Mouse (Mus musculus) intestine, postnatal 0 days (tissue): ENCODE results near the gene Krtap5-1. TPM values are rescaled to one million over a fixed set of nuclear protein-coding genes. Genes with fewer than 3 reads are reported as not detected.
"Not testable (repeated sequence)": the region's sequence is repeated elsewhere in the genome, so short reads cannot be mapped to it uniquely, and the experiment has no call there.

ENCODE experiments used
- ATAC-seq: fragments of 200-750 bp; cut with Nextera tagmentation; 2 replicates; pipeline ENCODE4 v1.8.0; 2017; ENCODE audit warnings: mild to moderate bottlenecking, moderate TSS enrichment, moderate library complexity
- H3K27ac ChIP-seq: fragments of 300-500 bp; sonication (generic); 2 replicates; pipeline ENCODE4 v1.5.1; 2014; ENCODE audit warnings: mild to moderate bottlenecking, low read depth, low read length, moderate library complexity
- H3K27me3 ChIP-seq: fragments of 300-500 bp; sonication (generic); replicated peaks from 2 replicates; pipeline ENCODE4 v1.6.1; 2014; ENCODE audit warnings: low read length, mixed read lengths; ENCODE audit not compliant: control insufficient read depth, insufficient read depth
- H3K36me3 ChIP-seq: fragments of 300-500 bp; sonication (generic); 2 replicates; pipeline ENCODE4 v1.6.1; 2014; ENCODE audit warnings: mild to moderate bottlenecking, moderate library complexity; ENCODE audit not compliant: control insufficient read depth, insufficient read depth
- H3K4me1 ChIP-seq: fragments of 300-500 bp; sonication (generic); replicated peaks from 2 replicates; pipeline ENCODE4 v1.6.1; 2014; ENCODE audit warnings: antibody characterized with exemption, low read length, mixed read lengths; ENCODE audit not compliant: control insufficient read depth, insufficient read depth
- H3K4me2 ChIP-seq: fragments of 300-500 bp; sonication (generic); replicated peaks from 2 replicates; pipeline ENCODE4 v1.6.1; 2014; ENCODE audit warnings: low read depth, mild to moderate bottlenecking, moderate library complexity
- H3K4me3 ChIP-seq: fragments of 300-500 bp; sonication (generic); 2 replicates; pipeline ENCODE4 v1.5.1; 2014; ENCODE audit warnings: low read depth, low read length
- H3K9ac ChIP-seq: fragments of 300-500 bp; sonication (generic); 2 replicates; pipeline ENCODE4 v1.6.1; 2014; ENCODE audit warnings: mild to moderate bottlenecking, low read depth, low read length
- H3K9me3 ChIP-seq: fragments of 300-500 bp; sonication (generic); 2 replicates; pipeline ENCODE4 v1.6.1; 2016; ENCODE audit warnings: mixed run types; ENCODE audit not compliant: control insufficient read depth
- CTCF ChIP-seq: sonication (generic); IDR thresholded peaks from 2 replicates; pipeline ENCODE4 v1.5.1; 2016; ENCODE audit warnings: low read depth, mild to moderate bottlenecking, control low read depth, antibody characterized with exemption, moderate library complexity
- WGBS: fragments of 180-500 bp; shearing (Covaris S2); extraction: QIAGEN DNeasy Blood & Tissue Kit; methylation state at CpG from one replicate; pipeline ENCODE4 v1.1.7; 2014; 5-methylcytosine and 5-hydroxymethylcytosine counted together
- polyA plus RNA-seq: library from polyadenylated mRNA; unstranded; fragments of >200 nt; fragmentation: Nextera tagmentation; extraction: Ambion mirVana; gene quantifications from 2 replicates; pipeline ENCODE4 v1.2.1, GENCODE M21; 2015

Gene Krtap5-1
- polyA plus RNA-seq, 1 experiment from 2014 or later = not detected

- Histone ChIP-seq H3K27ac (no peak overlapping the region), H3K36me3 (no peaks in the 10 kb centered on the region), H3K4me2 (no peak overlapping the region), H3K9ac (no peak overlapping the region), H3K27me3 (no peaks in the 10 kb centered on the region), H3K4me3 (no peak overlapping the region), H3K4me1 (no peaks in the 10 kb centered on the region), H3K9me3 (no peaks in the 10 kb centered on the region)
- no peak for ATAC-seq
- WGBS = 92% methylated on average over 4 of the region's 4 CpGs
- no peak for TF ChIP-seq CTCF
These were observed 34.4 kb upstream of the Krtap5-1 start for GRCm38 (mm10) chr7:142331281-142331680.

DNA sequence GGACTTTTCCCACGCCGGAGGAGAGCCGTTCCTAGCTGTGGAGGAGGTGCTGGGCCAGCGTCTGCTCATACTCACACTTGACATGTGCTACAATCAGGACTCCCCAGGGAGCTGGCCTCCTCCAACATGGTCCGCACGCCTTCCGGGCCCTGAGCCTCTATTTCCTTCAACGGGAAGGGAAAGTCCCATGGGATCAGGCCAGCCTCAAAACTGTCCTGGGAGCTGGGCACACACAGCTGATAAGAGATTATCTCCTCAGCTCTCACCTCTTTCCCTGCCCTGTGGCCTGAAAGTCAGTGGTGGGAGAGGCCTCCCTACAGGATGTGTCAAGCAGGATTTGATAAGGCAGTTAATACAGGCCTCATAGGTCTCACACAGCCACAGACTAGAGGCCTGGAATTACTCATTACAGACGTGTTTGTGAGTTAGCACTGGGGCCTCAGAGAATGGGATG, 33.4 kb upstream of the Krtap5-1 start:
- Histone ChIP-seq H3K9ac (no peak overlapping the region), H3K9me3 (no peaks in the 10 kb centered on the region), H3K4me2 (no peak overlapping the region), H3K36me3 (no peaks in the 10 kb centered on the region), H3K4me3 (no peak overlapping the region), H3K27ac (0 out of 2 replicates have a peak overlapping the region, but pooled peaks have one; percentile 1), H3K4me1 (no peaks in the 10 kb centered on the region), H3K27me3 (no peaks in the 10 kb centered on the region)
- 14% methylated on average over 9 of the region's 9 CpGs for WGBS
- TF ChIP-seq CTCF = no peak
- ATAC-seq = 0 out of 2 replicates have a peak, but pooled peaks have one; percentile 32

DNA sequence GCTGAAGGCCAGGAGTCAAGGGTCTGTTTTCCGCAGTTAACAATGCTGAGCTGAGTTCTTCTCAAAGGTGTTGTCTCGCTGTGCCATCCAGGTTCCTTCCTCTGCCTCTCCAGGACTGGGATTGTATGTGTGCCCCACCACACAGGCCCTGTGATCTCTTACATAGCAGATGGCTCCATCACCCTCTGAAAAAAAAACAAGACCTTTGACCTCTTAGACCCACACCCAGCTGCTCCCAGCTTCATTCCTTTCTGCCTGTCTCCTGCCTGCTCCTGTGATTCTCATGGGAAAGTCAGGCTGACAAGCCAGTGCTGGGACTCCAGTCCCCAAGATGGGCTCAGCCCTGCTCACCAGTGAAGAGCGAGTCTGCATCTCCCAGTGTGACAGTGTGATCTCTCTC, 31.6 kb upstream of the Krtap5-1 start:
- WGBS = 54% methylated on average over 3 of the region's 3 CpGs
- Histone ChIP-seq H3K4me2 (no peak overlapping the region), H3K36me3 (no peaks in the 10 kb centered on the region), H3K9ac (no peak overlapping the region), H3K4me1 (no peaks in the 10 kb centered on the region), H3K4me3 (no peak overlapping the region), H3K27me3 (no peaks in the 10 kb centered on the region), H3K27ac (no peak overlapping the region), H3K9me3 (no peaks in the 10 kb centered on the region)
- no peak for TF ChIP-seq CTCF
- no peak for ATAC-seq

- Histone ChIP-seq H3K4me2 (no peak overlapping the region), H3K36me3 (no peaks in the 10 kb centered on the region), H3K4me1 (no peaks in the 10 kb centered on the region), H3K27ac (no peak overlapping the region), H3K4me3 (no peak overlapping the region), H3K9me3 (no peaks in the 10 kb centered on the region), H3K27me3 (no peaks in the 10 kb centered on the region), H3K9ac (no peak overlapping the region)
- TF ChIP-seq CTCF = no peak
- WGBS = 29% methylated on average over 9 of the region's 9 CpGs
- no peak for ATAC-seq
These were observed 30.0 kb upstream of the Krtap5-1 start for GRCm38 (mm10) chr7:142326714-142327445.

DNA sequence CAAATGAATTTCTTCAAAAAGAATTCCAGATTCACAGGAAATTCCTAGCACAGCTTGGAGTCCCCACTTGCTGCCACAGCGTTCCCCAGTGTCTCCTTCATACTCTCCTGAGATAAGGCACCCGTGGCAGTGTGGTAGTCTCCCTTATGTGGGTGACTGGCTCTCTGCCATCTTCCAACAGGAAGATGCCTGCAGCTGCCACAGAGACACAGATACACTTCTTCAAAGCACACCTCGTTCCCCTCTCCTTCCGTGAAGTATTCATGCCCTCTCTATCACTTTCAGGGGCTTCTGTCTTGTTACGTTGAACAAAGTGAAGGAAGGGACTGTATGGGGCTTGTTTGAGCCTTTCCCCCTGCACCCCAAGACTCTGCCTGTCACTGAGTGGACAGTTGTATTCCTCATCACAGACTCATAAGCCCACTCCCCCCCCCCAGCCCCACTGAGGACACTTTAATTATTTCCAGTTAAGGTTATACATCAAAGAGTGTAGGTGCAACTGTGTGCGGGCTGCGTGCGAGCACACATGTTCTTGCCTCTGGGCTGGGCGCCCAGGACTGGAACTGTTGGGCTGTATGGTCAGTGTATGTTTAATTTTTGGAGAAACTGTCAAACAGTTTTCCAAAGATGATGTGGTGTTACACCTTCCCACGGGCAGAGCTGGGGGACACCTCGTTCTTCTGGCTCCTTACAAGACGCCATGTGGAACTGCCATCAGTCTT, 26.6 kb upstream of the Krtap5-1 start:
- Histone ChIP-seq H3K27ac (no peak overlapping the region), H3K4me1 (no peaks in the 10 kb centered on the region), H3K27me3 (no peaks in the 10 kb centered on the region), H3K4me3 (no peak overlapping the region), H3K9ac (no peak overlapping the region), H3K4me2 (no peak overlapping the region), H3K9me3 (no peaks in the 10 kb centered on the region), H3K36me3 (no peaks in the 10 kb centered on the region)
- no peak for ATAC-seq
- WGBS = 76% methylated on average over 12 of the region's 12 CpGs
- TF ChIP-seq CTCF = no peak

GRCm38 (mm10) chr7:142322641-142323040, 25.7 kb upstream of the Krtap5-1 start:
- Histone ChIP-seq H3K27ac (no peak overlapping the region), H3K4me3 (no peak overlapping the region), H3K9me3 (no peaks in the 10 kb centered on the region), H3K9ac (no peak overlapping the region), H3K27me3 (no peaks in the 10 kb centered on the region), H3K4me1 (no peaks in the 10 kb centered on the region), H3K36me3 (no peaks in the 10 kb centered on the region), H3K4me2 (no peak overlapping the region)
- WGBS = 89% methylated on average over 6 of the region's 6 CpGs
- TF ChIP-seq CTCF = no peak
- ATAC-seq = no peak

- not testable (repeated sequence) for H3K9me3 ChIP-seq, H3K9ac ChIP-seq, H3K36me3 ChIP-seq, H3K27ac ChIP-seq, H3K4me3 ChIP-seq, ATAC-seq, H3K4me1 ChIP-seq, H3K4me2 ChIP-seq, H3K27me3 ChIP-seq
- 73% methylated on average over 3 of the region's 10 CpGs for WGBS
These were observed 24.9 kb upstream of the Krtap5-1 start for GRCm38 (mm10) chr7:142321637-142322306.
